Mouse (Mus musculus) right cerebral cortex, postnatal 36 days (tissue): ENCODE results near the gene Prpf38b.
A peak's percentile ranks its signal among the peaks of the same experiment; 100 is the strongest.

Experiments
- DNase-seq, 2 experiments: peaks; one replicate each; pipeline ENCODE4 v3.0.0; 2022; ENCODE audit warnings: low spot score in 2 of 2, mixed read lengths in 1 of 2

Prpf38b gene

DNA sequence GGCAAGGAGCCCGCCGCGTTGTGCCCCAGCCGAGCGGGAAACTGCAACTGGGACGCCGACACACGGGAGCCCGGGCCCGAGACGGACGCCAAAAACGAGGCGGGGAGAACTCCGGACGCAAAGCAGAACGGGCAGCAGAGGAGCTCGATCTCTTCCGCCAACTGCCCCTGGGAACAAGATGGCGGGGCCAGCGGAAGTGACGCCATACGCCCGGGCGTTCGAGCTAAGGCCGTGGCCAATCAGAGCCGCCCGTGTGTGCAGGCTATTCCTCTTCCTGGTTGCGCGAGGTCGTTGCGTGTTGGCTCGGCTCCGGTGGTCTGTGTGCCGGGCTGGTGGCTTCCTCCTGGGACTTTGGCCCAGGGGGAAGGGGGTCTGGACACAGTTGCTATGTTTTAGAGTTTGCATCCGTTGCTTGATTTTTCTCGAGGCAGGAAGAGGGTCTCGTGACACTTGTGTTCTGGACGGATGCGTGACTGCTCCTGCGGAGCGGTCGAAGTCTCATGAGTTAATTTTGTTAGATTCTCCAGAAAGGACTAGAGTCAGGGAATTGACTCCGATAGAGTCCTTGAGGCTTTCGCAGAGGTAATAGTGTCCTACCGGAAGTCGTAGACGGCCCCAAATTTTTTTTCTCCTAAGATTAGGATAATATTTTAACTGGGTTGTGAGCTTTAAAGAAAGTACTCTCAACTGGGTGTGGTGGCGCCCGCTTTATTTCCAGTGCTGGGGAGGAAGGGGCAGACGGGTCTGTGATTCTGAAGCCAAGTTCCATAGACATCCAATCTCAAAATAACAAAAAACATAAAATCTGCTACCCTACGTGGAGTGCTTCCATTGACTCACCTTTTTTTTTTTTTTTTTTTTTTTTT lies at the start of gene Prpf38b:
TSS of gene Prpf38b (minus strand) at position 180 of the 866 bp plus-strand sequence.
- peak; percentile 93 to 96 for DNase-seq

DNA sequence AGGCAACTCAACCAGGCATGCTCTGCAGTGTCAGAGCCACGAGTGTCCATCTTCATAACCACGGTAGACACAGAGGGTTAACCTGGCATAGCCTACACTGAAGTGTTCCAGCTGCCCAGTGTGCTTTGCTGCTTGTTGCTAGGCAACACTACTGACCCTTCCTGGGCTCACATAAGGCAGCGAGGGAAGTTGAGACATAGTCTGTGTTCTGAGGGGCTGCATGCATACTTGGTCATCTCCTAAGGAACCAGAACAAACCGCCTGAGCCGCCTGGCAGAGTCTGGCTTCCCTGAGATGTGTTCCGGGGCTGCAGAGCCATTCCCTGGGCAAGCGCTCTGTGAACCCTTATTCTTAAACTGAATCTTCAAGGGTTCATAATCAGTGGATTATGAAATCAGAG lies 49.7 kb upstream of the Prpf38b start:
- DNase-seq: no peak

DNA sequence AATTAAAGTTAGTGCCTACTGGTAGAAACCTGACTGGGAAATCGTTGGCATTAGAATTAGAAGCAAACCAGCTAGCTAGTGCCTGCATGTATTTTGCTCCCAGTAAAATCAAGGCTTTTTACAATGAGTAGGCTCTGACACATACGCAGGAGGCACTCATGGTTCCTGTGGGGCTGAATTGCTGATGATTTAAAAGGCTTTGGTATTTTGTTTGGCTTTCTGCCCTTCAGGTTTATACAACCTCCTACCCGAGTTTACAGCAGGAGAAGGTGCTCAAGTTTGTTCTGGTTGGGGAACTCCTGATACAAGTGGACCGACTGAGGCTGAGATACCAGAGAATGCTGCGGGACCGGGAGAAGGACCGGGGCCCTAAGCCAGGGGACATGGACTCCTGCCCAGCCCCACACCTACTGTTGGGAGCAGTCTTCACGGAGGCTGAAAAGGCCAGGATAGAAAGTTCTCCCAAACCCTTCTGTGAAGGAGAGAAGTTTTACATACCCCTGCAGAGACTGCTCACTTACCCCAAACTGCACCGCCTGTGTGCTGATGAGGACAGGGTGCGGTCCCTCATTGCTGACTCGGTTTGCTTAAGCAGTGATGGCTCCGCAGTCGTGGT lies 48.3 kb upstream of the Prpf38b start:
- DNase-seq: no peak

DNA sequence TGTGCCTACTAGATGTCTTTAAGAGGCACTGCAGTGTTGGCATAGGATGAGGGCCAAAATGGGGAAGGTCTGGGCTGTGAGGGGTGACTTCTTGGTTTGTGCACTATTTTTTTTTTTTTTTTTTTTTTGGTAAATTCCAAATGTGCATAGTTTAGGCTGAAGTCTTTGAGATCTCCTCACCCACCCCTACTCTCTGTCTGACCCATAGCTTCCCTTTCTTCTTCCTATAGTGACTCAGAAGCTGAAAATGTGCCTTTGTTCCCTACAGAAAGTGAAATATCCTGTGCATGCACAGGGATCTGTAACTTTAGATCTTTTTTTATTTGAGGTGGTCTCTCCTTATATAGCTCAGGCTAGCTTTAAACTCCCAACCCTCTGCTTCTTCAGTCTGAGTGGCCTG lies 46.4 kb upstream of the Prpf38b start:
- no peak for DNase-seq

DNA sequence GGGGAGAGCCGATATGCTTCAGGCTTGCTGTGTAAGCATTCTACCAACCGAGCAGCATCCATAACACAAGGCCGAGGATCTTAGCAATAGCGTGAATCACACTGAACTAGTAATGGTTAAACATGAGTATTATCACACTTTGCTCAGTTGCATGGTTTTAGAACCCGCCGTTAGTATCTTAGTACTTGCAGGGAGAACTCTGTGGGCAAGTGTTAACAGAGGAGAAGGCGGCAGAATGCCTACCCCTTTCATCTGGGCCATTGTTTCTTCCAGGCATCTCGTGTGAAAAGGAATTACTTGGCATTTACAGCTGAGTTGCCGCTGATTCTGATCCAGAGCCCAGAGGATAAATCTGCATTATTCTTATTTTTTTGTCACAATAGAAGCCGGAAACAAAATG lies 29.5 kb upstream of the Prpf38b start:
- no peak for DNase-seq

DNA sequence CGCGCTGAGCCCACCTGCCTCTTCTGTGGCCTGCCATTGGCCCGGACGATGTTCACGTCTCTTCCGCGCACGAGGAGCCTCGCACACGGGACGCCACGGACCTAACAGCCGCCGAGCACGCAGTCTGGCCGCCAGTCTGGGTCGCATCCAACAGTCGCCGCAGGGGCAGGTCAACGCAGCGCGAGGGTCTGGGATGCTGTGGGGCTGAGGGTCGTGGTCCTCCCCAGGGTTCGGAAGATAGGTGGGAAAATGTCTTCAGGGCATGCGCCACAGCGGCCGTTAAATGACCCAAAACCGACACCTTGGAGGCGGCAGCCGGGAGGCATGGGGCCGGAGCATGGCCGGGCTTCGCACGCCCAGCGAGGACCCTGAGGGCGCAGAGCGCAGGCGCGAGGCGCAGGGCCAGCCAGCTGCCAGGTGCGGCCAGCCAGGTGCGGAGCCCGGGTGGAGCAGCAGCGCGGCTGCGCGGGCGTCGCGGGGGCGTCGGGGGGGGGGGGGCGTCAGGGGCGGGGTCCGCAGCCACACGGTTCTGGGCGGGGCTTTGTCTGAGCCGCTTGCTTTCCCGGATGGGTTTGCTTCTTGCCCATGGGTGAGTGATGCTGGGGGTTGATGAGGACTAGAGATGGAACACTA lies 28.6 kb upstream of the Prpf38b start, which contains the start of gene Gm9857:
TSS of gene Gm9857 (minus strand) at position 445 of the 633 bp plus-strand sequence.
- no peak for DNase-seq

DNA sequence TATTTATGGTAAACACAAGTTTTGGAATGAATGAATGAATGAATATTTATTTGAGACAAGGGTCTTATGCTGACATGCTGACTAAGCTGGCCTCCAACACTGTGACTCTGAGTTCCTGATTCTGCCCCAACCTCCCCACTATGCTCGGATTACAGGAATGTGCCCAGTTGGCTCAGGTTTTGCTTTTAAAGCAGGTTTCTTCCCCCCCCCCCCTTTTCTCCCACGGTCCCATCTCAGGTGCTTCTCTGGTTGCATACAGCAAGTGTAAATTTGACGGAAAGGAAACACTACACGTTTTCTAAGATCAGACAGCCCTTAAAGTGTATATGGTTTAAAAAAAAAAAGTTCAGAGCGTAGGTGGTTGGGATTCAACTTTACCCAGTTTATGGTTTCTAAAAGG lies 28.0 kb upstream of the Prpf38b start, which contains the start of gene Henmt1:
TSS of gene Henmt1 (plus strand) at position 301 of the 400 bp plus-strand sequence.
- DNase-seq: no peak

DNA sequence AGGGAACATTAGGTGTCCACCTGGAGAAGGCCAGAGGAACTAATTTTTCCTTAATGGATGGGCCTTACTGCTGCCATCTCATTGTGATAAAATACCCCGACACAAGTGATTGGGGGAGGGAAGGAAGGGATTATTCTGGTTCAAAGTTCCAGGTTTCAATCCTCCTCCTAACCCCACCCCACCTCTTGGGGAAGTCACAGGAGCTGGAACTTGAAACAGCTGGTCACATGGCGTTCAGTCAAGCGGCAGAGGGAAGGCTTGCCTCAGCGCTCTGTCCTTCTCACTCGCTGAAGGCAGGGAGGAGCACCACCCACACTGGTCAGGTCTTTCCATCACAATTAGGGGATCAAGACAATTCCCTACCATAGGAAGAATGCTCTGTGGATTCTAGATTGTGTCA lies 27.2 kb upstream of the Prpf38b start:
- DNase-seq: no peak

DNA sequence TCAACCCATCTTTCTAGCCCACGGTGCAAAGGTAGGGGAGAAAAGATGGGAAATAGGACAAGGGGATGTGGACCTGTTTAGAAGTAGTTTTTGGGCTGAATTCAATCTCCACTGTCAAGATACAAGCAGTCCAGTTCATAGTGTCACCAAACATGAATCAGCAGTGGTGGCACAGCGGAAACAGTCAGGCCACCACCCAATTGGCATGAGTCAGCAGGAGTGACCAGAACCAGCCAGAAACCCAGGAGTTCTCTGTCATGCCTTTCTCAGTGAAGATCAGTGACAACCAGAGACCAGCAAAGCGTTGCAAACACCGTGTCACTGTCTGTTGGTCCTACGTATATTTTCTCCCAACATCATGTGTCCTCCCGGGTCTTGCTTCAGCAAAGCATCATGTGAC lies 22.0 kb upstream of the Prpf38b start:
- no peak for DNase-seq

DNA sequence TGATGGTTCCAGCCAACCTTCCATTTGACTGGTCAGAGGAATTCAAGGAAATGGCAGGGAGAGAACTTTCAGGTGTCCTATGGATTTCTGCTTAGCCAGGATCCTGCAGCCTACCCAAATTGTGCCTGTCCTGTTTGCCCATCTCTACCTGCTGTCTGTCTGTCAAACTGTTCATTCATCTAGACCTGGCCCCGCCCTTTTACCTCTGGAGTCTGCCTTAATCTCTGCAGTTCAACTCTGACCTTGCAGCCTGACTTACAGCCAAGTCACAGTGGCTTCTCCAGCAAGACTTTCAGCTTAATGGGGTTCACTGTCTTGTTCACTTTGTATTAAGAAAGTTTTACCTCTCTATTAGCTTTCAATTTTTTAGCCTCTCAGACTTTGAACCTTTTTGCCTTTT lies 14.8 kb upstream of the Prpf38b start:
- no peak for DNase-seq

DNA sequence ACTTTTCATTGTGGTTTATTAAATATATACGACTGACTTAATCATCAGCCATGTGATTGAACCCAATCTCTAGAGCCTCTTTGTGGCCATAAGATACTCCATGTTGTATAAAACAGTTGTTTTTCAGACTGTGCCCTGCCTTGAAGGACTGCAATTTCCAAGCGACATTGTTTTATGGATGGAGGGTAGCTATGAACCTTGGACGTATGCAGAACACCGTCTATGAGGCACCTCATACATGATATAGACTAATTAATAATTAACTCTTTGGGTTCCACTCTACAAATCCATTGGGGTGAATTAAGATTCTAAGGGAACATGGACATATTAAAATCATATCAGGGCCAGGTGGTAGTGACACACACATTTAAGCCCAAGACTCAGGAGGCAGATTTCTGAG lies 14.2 kb upstream of the Prpf38b start:
- no peak for DNase-seq

DNA sequence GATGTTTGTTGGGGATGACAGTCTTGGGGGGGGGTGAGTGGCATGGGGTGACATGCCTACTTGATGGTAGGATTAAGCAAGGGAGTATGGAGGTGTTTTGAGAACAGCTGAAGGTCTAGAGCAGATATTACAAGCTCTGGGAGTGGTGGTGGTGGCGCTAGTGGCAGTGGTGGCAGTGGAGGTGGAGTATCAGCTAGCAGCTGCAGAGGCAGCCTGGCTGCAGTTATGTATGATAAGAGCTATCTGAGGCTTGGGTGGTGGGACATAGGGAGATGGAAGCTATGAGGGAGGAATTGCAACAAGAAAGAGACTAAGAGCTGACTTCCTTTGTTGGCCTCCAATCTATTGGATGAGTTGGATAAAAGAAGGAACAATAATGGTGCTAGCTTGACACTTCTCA lies 10.3 kb upstream of the Prpf38b start:
- no peak for DNase-seq

DNA sequence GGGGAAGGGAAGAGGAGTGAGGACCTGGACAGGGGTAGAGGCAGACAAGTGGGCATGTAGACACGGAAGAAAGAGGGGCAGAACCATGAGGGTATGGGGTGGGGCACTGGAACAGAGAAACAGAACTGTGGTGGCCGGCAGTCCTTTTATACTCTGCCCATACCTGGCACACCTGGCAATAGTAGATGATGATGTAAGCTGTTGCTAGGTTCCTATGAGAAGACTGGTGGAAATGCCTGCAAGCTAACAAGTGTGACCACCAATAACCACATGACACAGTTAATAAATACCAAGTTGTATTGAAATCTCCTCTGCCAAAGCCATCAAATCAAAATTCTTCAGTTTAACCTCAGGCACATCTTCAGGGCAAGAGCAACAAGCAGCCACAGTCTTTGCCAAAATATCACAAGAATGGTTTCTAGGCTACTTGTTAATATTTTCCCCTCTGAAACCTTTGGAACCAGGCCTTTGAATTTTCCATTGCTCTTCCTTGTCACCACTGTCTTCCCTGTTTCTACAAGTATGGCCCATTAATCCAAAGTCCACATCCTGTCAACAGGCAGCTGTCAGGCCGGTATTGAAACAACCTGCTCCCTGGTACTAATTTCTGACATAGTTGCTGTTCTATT lies 9.0 kb upstream of the Prpf38b start:
- no peak for DNase-seq

DNA sequence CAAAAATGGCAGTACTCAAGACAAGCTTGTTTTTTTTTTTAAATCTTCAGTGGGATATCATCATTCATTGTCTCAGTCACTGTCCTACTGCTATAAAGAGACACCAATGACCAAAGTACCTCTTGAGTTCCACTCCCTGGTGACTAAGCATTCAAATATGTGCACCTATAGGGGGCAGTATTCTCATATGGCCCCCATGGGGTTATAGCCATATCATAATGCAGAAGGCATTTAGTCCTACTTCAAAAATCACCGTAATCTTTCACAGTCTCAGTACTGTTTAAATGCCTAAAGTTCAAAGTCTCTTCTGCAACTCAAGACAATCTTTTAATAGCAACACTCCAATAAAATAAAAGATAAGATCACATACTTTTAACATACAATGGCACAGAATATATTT lies 7.3 kb upstream of the Prpf38b start:
- DNase-seq: no peak

DNA sequence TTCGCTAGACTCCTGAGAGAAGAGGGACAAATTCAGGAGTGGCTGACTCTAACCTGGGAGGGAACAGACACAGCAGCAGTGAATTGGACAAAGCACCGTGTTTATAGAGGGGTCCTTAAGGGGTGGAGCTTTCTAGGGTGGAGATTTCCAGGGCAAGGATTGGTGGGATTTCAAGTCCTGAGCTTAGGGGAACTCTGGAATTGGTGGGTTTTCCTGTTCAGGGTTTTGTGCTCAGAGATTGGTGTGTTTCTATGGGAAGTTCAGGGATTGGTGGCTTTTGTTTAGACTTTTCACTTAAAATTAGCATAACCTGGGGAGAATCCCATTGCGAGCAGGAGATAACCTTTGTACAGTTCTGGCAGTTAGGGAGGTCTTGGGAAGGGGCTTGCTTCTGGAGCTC lies 6.5 kb upstream of the Prpf38b start:
- DNase-seq: no peak

DNA sequence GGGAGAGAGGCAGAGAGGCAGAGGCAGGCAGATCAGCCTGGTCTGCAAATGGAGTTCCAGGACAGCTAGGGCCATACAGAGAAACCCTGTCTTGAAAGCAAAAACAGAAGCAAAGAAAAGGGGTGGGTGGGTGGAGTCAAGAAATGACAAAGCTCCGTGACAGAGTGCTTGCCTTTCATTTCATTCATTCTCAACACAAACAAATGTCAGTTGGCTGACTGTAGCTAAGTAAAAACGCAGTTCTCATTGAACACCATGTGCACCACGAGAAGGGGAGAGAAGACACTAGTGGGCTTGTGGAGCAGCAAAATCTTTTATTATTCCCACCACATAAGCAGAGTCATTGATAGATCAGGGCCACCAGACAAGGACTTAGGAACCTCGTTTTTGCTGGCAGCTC lies 5.3 kb upstream of the Prpf38b start:
- no peak for DNase-seq

DNA sequence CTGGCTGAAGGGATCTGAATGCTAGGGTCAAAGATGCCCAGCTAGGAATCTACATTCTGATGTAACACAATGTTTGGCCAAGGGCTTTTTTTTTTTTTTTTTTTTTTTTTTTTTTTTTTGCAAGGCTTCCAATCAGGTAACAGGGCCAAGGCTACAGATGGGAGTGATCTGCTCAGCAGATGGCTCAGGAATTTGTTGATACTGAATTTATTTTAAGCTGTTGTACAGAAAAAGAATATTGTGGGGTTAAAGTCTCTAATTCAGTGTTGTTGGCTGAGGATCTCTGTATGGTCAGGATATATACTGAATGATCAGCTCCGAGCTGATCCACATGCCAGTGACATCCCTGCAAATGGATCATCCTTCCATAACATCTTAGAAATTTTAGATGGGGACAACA lies 4.5 kb upstream of the Prpf38b start:
- no peak for DNase-seq

DNA sequence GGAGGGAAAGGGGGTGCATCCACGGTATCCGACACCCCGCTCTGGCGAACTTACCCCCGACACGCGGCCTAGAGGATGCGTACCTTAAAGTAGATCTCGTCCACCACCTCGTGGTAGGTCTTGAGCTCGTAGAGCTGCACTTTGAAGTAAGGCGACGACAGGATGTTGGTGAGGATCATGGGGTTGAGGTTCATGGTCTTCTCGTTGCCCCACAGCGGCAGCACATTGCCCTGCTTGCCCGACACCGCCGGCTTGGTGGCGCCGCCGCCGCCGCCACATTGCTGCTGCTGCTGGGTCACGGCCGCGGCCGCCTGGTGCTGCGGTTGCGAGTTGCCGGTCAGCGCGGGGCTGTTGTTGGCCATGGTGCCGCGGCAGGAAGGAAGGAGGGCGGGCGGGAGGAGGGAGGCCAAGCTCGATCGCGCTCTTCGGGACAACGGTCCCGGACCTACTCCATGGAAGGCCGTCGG lies 413 bp downstream of the Prpf38b start:
- peak; percentile 32 to 34 for DNase-seq

DNA sequence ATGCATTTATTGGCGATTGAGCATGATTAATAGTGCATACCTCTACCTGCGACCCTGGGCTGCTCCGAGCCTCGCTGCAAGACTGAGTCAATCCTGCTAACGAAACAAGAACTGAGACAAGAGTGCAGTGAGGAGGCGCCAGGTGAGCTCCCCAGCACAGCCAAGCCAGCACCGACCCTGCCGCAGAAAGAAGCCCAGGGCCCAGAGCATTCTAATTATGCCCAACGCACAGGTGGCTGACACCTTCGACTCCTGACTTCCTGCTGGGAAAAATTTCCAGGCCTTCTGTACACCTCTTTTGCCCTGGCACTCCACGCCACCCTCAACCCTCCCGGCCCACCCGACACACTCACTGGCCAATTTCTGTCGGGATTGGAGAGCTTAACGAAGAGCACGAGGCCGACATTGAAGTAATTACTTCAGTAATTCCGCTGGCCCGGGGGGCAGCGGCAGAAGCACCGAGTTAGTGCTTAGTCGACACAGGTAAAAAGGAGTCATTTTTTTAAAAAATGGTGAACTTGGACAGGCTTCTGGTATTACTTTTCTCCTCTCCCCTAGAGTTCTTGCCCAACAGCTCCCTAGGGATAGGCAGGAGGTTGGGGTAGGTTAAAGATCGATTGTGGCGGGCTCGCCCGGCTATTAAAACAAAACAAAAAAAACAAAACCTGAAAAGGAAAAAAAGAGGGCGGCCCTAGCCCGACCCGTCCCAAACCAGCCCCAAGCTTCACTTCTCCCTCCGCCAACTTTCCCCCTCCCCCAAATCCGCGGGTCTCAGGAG lies 1.0 kb downstream of the Prpf38b start:
- DNase-seq: no peak

DNA sequence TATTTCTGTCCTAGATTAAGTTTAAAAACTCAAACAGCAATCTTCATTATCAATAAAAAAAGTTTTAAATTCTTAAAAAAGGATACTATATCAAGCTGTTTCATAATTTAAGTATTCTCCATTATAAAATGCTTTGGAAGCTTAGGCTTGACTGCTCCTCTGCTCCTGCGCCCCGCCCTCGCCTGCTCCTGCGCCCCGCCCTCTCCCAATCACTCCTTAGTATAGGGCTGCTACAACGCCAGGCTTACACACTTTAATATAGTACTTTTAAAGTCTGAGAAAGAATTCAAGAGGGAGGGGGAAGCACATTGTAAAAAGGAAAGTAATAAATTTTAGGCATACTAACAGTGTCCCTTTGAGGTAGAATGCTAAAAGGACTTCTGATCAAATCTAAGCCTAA lies 8.6 kb downstream of the Prpf38b start:
- DNase-seq: no peak

DNA sequence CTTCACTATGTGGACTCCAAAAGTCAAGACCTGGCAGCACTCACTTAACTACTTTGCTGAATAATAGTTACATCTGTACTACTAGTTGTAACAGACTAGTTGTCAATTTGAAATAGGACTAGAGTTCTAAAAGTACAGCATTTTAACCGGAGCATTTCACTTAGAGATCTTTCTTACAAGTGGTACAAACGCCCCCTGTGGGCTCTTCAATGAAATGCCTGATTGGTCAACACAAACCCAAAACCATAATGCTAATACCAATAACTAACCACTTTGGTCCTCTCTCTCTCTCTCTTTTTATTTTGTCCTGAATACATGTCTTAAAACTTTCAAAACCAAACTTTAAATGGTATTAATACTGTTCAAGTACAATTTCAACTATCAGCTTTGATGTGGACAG lies 9.5 kb downstream of the Prpf38b start:
- no peak for DNase-seq
